In the genomic region with DNA sequence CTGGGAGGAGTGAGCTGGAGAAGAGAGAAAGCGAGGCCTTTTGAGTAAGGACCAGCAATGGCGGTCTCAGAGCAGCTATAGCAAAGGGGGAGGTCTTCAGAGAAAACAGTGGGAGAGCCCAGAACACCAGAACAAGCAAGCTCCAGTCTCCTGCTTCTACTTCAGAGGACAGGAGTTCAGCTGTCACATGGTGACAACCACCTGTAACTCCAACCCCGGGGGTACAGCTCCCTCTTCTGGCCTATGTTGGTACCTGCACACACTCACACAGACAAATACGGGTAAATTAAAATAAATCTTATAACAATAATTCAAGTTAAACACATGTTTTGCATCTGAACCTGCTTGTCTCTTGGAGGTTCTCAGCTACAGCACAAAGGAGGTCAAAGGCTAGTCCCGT, we compare ENCODE assay signal across 10 mouse cellular contexts. TPM values are rescaled to one million over a fixed set of nuclear protein-coding genes. Genes with fewer than 3 reads are reported as not detected.
A peak's percentile ranks its signal among the peaks of the same experiment; 100 is the strongest.
DNase-seq lines count a peak whose midpoint lies in the region; ATAC-seq and TF ChIP-seq lines count a peak whose summit lies in the region.
"Had no signal": no experiment of that assay in that cellular context is flagged by ENCODE, and none has a peak within 500 bp of the region (broad histone marks: within the 10 kb centered on the region; RNA-seq: fewer than 3 reads in every experiment).

No protein-coding gene starts in this region.

- H3K4me3 ChIP-seq in heart, postnatal 0 days (ENCODE audit: low read depth, low read length): no peak overlapping the region
- H3K4me3 ChIP-seq in heart, embryonic 10.5 days: no peak overlapping the region
- no peak overlapping the region for H3K4me3 ChIP-seq in liver, embryonic 16.5 days (ENCODE audit: low read depth, low read length)
- no peak overlapping the region for H3K4me3 ChIP-seq in spleen, adult 2 months (ENCODE audit: extremely low read depth, insufficient read depth, insufficient read length)
- H3K4me3 ChIP-seq: embryonic facial prominence, embryonic 15.5 days; megakaryocyte, embryonic 14.5 days had no signal

- H3K4me2 ChIP-seq in heart, postnatal 0 days (ENCODE audit: low read depth, low read length): no peak overlapping the region
- H3K4me2 ChIP-seq in liver, embryonic 16.5 days (ENCODE audit: low read depth, low read length): no peak overlapping the region
- H3K4me2 ChIP-seq: embryonic facial prominence, embryonic 15.5 days had no signal

- H3K36me3 ChIP-seq in heart, postnatal 0 days (replicated peaks; ENCODE audit: control insufficient read depth, insufficient read depth, low read length): no peaks in the 10 kb centered on the region
- no peaks in the 10 kb centered on the region for H3K36me3 ChIP-seq in heart, embryonic 10.5 days
- H3K36me3 ChIP-seq in liver, embryonic 16.5 days (ENCODE audit: control insufficient read depth, insufficient read depth): no peaks in the 10 kb centered on the region
- no peaks in the 10 kb centered on the region for H3K36me3 ChIP-seq in spleen, adult 2 months (ENCODE audit: control insufficient read depth, insufficient read depth, low read length)
- H3K36me3 ChIP-seq: embryonic facial prominence, embryonic 15.5 days had no signal

- H3K4me1 ChIP-seq in heart, postnatal 0 days (ENCODE audit: control insufficient read depth, insufficient read depth): no peaks in the 10 kb centered on the region
- H3K4me1 ChIP-seq in heart, embryonic 10.5 days: peaks cover 20% of the 10 kb centered on the region
- no peaks in the 10 kb centered on the region for H3K4me1 ChIP-seq in liver, embryonic 16.5 days (ENCODE audit: control insufficient read depth, low read depth, low read length)
- no peaks in the 10 kb centered on the region for H3K4me1 ChIP-seq in spleen, adult 2 months (ENCODE audit: control insufficient read depth, insufficient read depth, insufficient read length)
- H3K4me1 ChIP-seq: embryonic facial prominence, embryonic 15.5 days; megakaryocyte, embryonic 14.5 days had no signal

- H3K9me3 ChIP-seq in heart, postnatal 0 days (replicated peaks; ENCODE audit: control insufficient read depth, low read length): no peaks in the 10 kb centered on the region
- no peaks in the 10 kb centered on the region for H3K9me3 ChIP-seq in heart, embryonic 10.5 days
- H3K9me3 ChIP-seq in liver, embryonic 16.5 days (replicated peaks; ENCODE audit: control insufficient read depth, low read length): no peaks in the 10 kb centered on the region
- H3K9me3 ChIP-seq: embryonic facial prominence, embryonic 15.5 days; megakaryocyte, embryonic 14.5 days had no signal

- DNase-seq in heart, postnatal 0 days (ENCODE audit: low spot score): peak; percentile 37
- DNase-seq in heart, embryonic 10.5 days (ENCODE audit: low spot score): no peak
- peak; percentile 48 to 51 for DNase-seq in adrenal gland, postnatal 36 days
- peak; percentile 52 for DNase-seq in heart, postnatal 4 days
- DNase-seq in spleen, adult 2 months (ENCODE audit: low read depth in 1 of 2, low spot score in 2 of 2): peak; percentile 26 to 33
- no peak for DNase-seq in right cerebral cortex, postnatal 4 days

- WGBS in heart, postnatal 0 days: 33% methylated on average over 5 of the region's 5 CpGs
- 25% methylated on average over 5 of the region's 5 CpGs for WGBS in heart, embryonic 10.5 days
- WGBS in liver, embryonic 16.5 days (ENCODE audit: insufficient replicate concordance): 19% methylated on average over 5 of the region's 5 CpGs
- 32% methylated on average over 5 of the region's 5 CpGs for WGBS in spleen, adult 2 months

- TF ChIP-seq POLR2A in spleen, adult 2 months (IDR thresholded peaks at IDR 0.05; ENCODE audit: low read depth, low read length): no peak

- TF ChIP-seq EP300 in heart, postnatal 0 days (IDR thresholded peaks at IDR 0.05; ENCODE audit: low read depth): no peak

- peak; percentile 76 for TF ChIP-seq CTCF in heart, postnatal 0 days (IDR thresholded peaks at IDR 0.05; ENCODE audit: low read depth)
- peak; percentile 54; the same call in 1 of the 2 replicates for TF ChIP-seq CTCF in spleen, adult 2 months (IDR thresholded peaks at IDR 0.05; ENCODE audit: extremely low read depth, insufficient read depth, insufficient read length, insufficient replicate concordance)

- no peaks in the 10 kb centered on the region for H3K27me3 ChIP-seq in heart, postnatal 0 days (ENCODE audit: control insufficient read depth, insufficient read depth, low read length)
- 0 out of 2 replicates have a peak, but pooled peaks cover under 1% of the 10 kb centered on the region for H3K27me3 ChIP-seq in heart, embryonic 10.5 days (ENCODE audit: insufficient read depth, poor library complexity, severe bottlenecking)
- no peaks in the 10 kb centered on the region for H3K27me3 ChIP-seq in liver, embryonic 16.5 days (ENCODE audit: control insufficient read depth, insufficient read depth, low read depth, low read length)
- H3K27me3 ChIP-seq in spleen, adult 2 months (ENCODE audit: control insufficient read depth, insufficient read depth, low read length): no peaks in the 10 kb centered on the region
- H3K27me3 ChIP-seq: embryonic facial prominence, embryonic 15.5 days had no signal

- H3K9ac ChIP-seq in heart, postnatal 0 days (replicated peaks; ENCODE audit: low read depth, low read length): no peak overlapping the region
- no peak overlapping the region for H3K9ac ChIP-seq in liver, embryonic 16.5 days (ENCODE audit: low read depth, low read length)
- H3K9ac ChIP-seq: embryonic facial prominence, embryonic 15.5 days had no signal

- H3K27ac ChIP-seq in heart, postnatal 0 days (ENCODE audit: low read depth): no peak overlapping the region
- H3K27ac ChIP-seq in heart, embryonic 10.5 days: no peak overlapping the region
- H3K27ac ChIP-seq in liver, embryonic 16.5 days (ENCODE audit: low read length): no peak overlapping the region
- H3K27ac ChIP-seq in spleen, adult 2 months (ENCODE audit: insufficient read depth, low read length): no peak overlapping the region
- H3K27ac ChIP-seq: embryonic facial prominence, embryonic 15.5 days had no signal

- ATAC-seq in heart, postnatal 0 days (ENCODE audit: insufficient read depth, low read depth): peak; percentile 43; the same call in 1 of the 2 replicates
- peak; percentile 83 for ATAC-seq in CD4-positive, CD25-positive, alpha-beta regulatory T cell, adult 4 months
- ATAC-seq in liver, embryonic 16.5 days (ENCODE audit: low read depth): peak; percentile 35; the same call in 1 of the 2 replicates

RNA-seq across cellular contexts. Expression of a gene that starts 29.8 kb away (rescaled TPM):
- not detected in 2 replicates for total RNA-seq in heart, postnatal 0 days (2014; rRNA removed; ENCODE audit: low replicate concordance)
- polyA plus RNA-seq in heart, postnatal 0 days (2015; fragmentation: Nextera tagmentation; extraction: Ambion mirVana): 0.15 and 0.21 TPM in 2 replicates
- polyA plus RNA-seq in heart, embryonic 10.5 days (2016; fragmentation: Nextera tagmentation; extraction: Ambion mirVana): 0.11 and 0.17 TPM in 2 replicates
- not detected for polyA plus RNA-seq in CD4-positive, CD25-positive, alpha-beta regulatory T cell, adult 4 months (2017; shearing (Covaris generic))
- total RNA-seq in adrenal gland, postnatal 36 days (2021): 1 to 10 TPM; 1.1 to 2.8 TPM
- total RNA-seq in heart, postnatal 4 days (2021): under 1 TPM; 0.23 to 0.26 TPM
- 0.02 and 0.07 TPM in 2 replicates for polyA plus RNA-seq in liver, embryonic 16.5 days (2015; fragmentation: Nextera tagmentation; extraction: Ambion mirVana)
- polyA plus RNA-seq in spleen, adult 2 months (2012; rRNA removed): 0.29 and 0.34 TPM in 2 replicates

RNA-seq across cellular contexts. Expression of a gene that starts 38.1 kb away (rescaled TPM):
- total RNA-seq in heart, postnatal 0 days (2014; rRNA removed; ENCODE audit: low replicate concordance): 20.8 and 40.0 TPM in 2 replicates
- 54.3 and 64.3 TPM in 2 replicates for polyA plus RNA-seq in heart, postnatal 0 days (2015; fragmentation: Nextera tagmentation; extraction: Ambion mirVana)
- polyA plus RNA-seq in heart, embryonic 10.5 days (2016; fragmentation: Nextera tagmentation; extraction: Ambion mirVana): 118 and 124 TPM in 2 replicates
- polyA plus RNA-seq in CD4-positive, CD25-positive, alpha-beta regulatory T cell, adult 4 months (2017; shearing (Covaris generic)): 100 to 1,000 TPM in 1 of 2 experiments, 10 to 100 TPM in 1; 83.6 to 112 TPM
- total RNA-seq in adrenal gland, postnatal 36 days (2021): 100 to 1,000 TPM; 121 to 157 TPM
- 10 to 100 TPM; 62.3 to 68.4 TPM for total RNA-seq in heart, postnatal 4 days (2021)
- 92.0 and 102 TPM in 2 replicates for polyA plus RNA-seq in liver, embryonic 16.5 days (2015; fragmentation: Nextera tagmentation; extraction: Ambion mirVana)
- 227 and 270 TPM in 2 replicates for polyA plus RNA-seq in spleen, adult 2 months (2012; rRNA removed)

RNA-seq across cellular contexts. Expression of a gene that starts 49.8 kb away (rescaled TPM):
- 141 and 177 TPM in 2 replicates for total RNA-seq in heart, postnatal 0 days (2014; rRNA removed; ENCODE audit: low replicate concordance)
- polyA plus RNA-seq in heart, postnatal 0 days (2015; fragmentation: Nextera tagmentation; extraction: Ambion mirVana): 166 and 176 TPM in 2 replicates
- 79.7 and 87.6 TPM in 2 replicates for polyA plus RNA-seq in heart, embryonic 10.5 days (2016; fragmentation: Nextera tagmentation; extraction: Ambion mirVana)
- 10 to 100 TPM; 80.7 to 89.3 TPM for polyA plus RNA-seq in CD4-positive, CD25-positive, alpha-beta regulatory T cell, adult 4 months (2017; shearing (Covaris generic))
- total RNA-seq in adrenal gland, postnatal 36 days (2021): 100 to 1,000 TPM; 106 to 128 TPM
- total RNA-seq in heart, postnatal 4 days (2021): 10 to 100 TPM; 46.0 to 53.7 TPM
- 63.8 and 67.9 TPM in 2 replicates for polyA plus RNA-seq in liver, embryonic 16.5 days (2015; fragmentation: Nextera tagmentation; extraction: Ambion mirVana)
- 43.9 and 53.5 TPM in 2 replicates for polyA plus RNA-seq in spleen, adult 2 months (2012; rRNA removed)

RNA-seq across cellular contexts. Expression of a gene that starts 50.4 kb away (rescaled TPM):
- 7.1 and 7.7 TPM in 2 replicates for total RNA-seq in heart, postnatal 0 days (2014; rRNA removed; ENCODE audit: low replicate concordance)
- 5.2 and 5.5 TPM in 2 replicates for polyA plus RNA-seq in heart, postnatal 0 days (2015; fragmentation: Nextera tagmentation; extraction: Ambion mirVana)
- polyA plus RNA-seq in heart, embryonic 10.5 days (2016; fragmentation: Nextera tagmentation; extraction: Ambion mirVana): 9.9 and 11.3 TPM in 2 replicates
- 1 to 10 TPM; 6.5 to 7.9 TPM for polyA plus RNA-seq in CD4-positive, CD25-positive, alpha-beta regulatory T cell, adult 4 months (2017; shearing (Covaris generic))
- 10 to 100 TPM; 26.6 to 30.3 TPM for total RNA-seq in adrenal gland, postnatal 36 days (2021)
- 1 to 10 TPM; 7.0 to 7.2 TPM for total RNA-seq in heart, postnatal 4 days (2021)
- polyA plus RNA-seq in liver, embryonic 16.5 days (2015; fragmentation: Nextera tagmentation; extraction: Ambion mirVana): 3.1 and 4.8 TPM in 2 replicates
- polyA plus RNA-seq in spleen, adult 2 months (2012; rRNA removed): 16.0 and 16.3 TPM in 2 replicates

RNA-seq across cellular contexts. Expression of a gene that starts 52.9 kb away (rescaled TPM):
- total RNA-seq in heart, postnatal 0 days (2014; rRNA removed; ENCODE audit: low replicate concordance): 0.77 and 3.0 TPM in 2 replicates
- polyA plus RNA-seq in heart, postnatal 0 days (2015; fragmentation: Nextera tagmentation; extraction: Ambion mirVana): 1.1 and 1.2 TPM in 2 replicates
- 5.5 and 6.0 TPM in 2 replicates for polyA plus RNA-seq in heart, embryonic 10.5 days (2016; fragmentation: Nextera tagmentation; extraction: Ambion mirVana)
- polyA plus RNA-seq in CD4-positive, CD25-positive, alpha-beta regulatory T cell, adult 4 months (2017; shearing (Covaris generic)): 1 to 10 TPM in 1 of 2 experiments, not detected in 1; 1.7 TPM
- 1 to 10 TPM in 1 of 2 experiments, under 1 TPM in 1; 0.89 to 1.3 TPM for total RNA-seq in adrenal gland, postnatal 36 days (2021)
- under 1 TPM; 0.67 to 0.77 TPM for total RNA-seq in heart, postnatal 4 days (2021)
- 3.1 and 3.2 TPM in 2 replicates for polyA plus RNA-seq in liver, embryonic 16.5 days (2015; fragmentation: Nextera tagmentation; extraction: Ambion mirVana)
- 0.47 and 0.76 TPM in 2 replicates for polyA plus RNA-seq in spleen, adult 2 months (2012; rRNA removed)

Comparison
In these comparisons a context has a peak if more than half of its experiments do, and no peak if none do; other contexts are left out.
1. DNase-seq: peak in heart, postnatal 0 days (single experiment), adrenal gland, postnatal 36 days (2 of 2), heart, postnatal 4 days (single experiment) and spleen, adult 2 months (2 of 2); none in heart, embryonic 10.5 days (single experiment) and right cerebral cortex, postnatal 4 days (single experiment).
2. Peak in every context shown above with its lines, with median percentiles within 50 percentile points of each other: ATAC-seq.